Mouse (Mus musculus) large intestine, adult 2 months (tissue): ENCODE data around the gene Ranbp6. TPM values are rescaled to one million over a fixed set of nuclear protein-coding genes. Genes with fewer than 3 reads are reported as not detected.

Experiments used
- DNase-seq: peaks from one replicate; pipeline ENCODE4 v3.0.0-alpha.2; 2012; ENCODE audit warnings: low read depth, low spot score
- whole genome bisulfite sequencing: fragments of 180-500 bp; shearing (Covaris S2); methylation state at CpG from one replicate; pipeline ENCODE4 v1.1.7; 2018; 5-methylcytosine and 5-hydroxymethylcytosine counted together
- polyA plus RNA-seq: library from polyadenylated mRNA; depleted of rRNA; stranded (reverse); fragments of >200 nt; gene quantifications from 2 replicates; pipeline ENCODE4 v1.2.3, GENCODE M21; 2012; rRNA removed

The Ranbp6 gene
- polyA plus RNA-seq, 1 experiment: 1.4 TPM

DNA sequence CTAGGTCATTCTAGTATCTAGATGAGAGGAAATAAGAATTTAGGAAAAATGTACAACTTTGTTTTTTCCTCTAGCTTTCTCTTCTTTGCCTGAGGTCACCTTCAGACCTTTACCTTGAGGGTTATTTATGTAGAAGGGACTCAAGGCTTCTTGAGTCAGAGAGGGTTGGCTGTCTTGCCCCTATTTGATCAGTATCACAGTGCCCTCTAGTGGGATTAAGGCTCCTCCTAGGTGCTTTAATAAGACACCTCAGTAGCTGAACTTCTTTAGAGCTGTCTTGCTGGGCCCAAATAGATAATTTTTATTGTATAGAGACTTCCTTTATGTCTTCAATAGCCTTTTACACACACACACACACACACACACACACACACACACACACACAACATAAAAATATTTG, 8.2 kb upstream of the Ranbp6 start:
- DNase-seq: no peak

DNA sequence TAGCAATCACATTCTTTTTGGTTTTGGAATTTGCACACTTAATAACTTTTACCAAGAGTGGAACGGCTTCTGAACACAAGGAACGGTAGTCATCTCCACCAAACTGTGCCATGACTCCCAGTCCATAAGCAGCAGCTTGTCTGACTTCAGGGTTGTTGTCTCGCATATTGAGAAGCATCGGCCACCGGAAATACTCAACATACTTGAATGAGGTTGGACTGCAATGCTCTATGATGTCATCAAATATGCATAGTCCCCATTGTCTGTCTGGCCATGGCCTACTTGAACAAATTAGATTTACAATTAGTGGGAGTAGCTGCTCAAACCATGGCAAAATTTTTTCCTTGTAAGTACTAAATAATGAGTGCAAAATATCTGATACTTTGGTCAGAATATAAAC, 2.8 kb downstream of the Ranbp6 start:
- 95% methylated on average over 5 of the region's 5 CpGs for WGBS
- no peak for DNase-seq

DNA sequence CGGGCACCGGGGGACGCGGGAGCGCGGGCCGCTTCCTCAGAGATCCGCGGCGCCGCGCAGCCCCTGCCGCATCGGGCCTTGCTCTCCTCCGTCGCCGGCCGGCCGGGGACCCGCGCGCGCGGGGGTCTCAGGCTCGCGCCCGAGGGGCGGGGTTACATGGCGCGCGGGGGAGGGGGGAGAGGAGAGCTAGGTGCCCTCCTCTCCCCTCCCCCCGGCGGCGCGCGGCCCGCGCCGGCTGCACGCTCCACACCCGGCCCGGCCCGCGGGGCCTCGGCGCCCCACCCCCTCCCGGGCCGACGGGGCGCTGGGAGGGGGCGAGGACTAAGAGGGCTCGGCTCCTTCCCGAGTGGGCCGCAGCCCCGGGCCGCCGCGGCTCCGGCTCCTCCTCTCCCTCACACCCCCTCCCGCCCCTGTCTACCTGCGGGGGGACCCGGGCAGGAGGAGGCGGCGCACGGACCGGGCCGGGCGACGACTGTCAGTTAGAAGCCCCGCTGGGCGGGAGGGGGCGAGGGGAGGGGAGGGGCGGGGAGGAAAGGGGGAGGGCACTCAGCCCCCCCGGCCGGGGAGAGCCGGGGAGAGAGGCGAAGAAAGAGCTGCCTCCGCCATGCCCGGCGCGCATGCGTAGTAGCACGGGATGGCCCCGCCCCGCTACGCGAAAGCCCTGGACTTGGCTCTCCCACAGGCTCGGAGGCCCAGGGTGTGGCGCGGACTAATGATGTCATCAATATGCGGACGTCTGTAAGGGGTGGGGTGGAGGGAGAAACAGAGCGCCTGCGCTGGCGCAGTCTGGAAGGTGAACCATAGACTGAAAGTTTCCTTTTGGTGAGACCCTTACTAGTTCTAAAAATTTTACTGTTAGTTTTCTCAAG, 6.6 kb downstream of the Ranbp6 start, which contains the start of gene 9930021J03Rik:
TSS of gene 9930021J03Rik (minus strand) at position 73 of the 869 bp plus-strand sequence.
- WGBS: under 1% methylated on average over 87 of the region's 95 CpGs

DNA sequence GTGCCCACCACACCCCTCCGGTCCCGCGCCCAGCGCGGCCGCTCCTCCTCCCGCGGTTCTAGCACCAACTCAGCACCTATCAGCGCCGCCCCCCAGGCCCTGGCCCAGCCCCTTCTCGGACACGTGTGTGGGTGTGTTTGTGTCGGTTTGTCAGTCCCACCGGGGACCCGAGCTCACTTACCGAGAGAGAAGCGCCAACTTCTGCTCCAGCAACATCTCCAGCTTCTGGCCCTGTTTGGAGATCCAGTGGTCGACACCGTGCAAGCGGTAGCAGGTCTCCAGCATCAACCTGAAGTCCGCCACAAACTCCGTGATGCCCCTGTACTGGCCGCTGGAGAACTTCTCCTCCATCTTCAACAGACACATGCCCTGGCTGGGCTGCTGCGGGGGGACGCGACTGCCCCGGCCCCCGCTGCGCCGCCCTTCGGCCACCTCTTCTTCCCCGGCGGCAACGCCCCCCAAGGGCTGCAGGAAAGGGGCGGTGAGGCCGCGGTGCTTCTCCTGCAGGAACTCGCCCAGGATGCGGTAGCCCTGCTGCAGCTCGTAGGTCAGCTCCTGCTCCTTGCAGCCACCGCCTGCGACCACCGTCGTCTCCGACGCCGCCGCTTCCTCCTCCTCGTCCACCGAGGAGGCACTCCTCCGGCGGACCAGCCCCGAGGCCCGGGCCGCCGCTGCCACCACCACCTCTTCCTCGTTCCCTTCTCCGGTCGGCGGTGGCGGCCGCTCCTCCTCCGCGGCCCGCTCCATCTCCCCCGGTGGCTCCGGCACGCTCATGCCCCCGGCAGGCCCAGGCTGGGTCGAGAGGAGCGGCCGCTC, 7.5 kb downstream of the Ranbp6 start:
- DNase-seq: no peak
- under 1% methylated on average over 69 of the region's 72 CpGs for WGBS

More for the DNA sequence above, 6.6 kb downstream of the Ranbp6 start, which contains the start of gene 9930021J03Rik:
- peak; percentile 92 for DNase-seq

DNA sequence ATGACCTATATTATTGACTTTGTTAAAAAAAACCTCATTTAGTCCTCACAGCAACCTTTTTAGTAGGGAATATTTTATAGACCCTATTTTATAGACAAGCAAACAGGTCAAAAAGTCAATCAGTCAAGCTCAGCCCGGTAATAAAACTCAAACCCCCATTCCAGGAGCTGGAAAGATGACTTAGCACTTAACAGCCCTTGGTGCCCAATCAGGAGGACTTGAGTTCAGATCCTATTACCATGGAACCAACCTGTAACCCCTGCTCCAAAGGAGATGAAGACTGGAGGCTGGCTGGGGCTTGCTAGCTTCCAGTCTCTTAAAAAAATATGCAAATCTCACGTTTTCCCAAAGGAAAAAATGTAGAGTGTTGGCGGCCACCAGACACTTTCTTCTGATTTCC, 8.8 kb downstream of the Ranbp6 start:
- WGBS: 18% methylated on average over 3 of the region's 3 CpGs
- DNase-seq: no peak

DNA sequence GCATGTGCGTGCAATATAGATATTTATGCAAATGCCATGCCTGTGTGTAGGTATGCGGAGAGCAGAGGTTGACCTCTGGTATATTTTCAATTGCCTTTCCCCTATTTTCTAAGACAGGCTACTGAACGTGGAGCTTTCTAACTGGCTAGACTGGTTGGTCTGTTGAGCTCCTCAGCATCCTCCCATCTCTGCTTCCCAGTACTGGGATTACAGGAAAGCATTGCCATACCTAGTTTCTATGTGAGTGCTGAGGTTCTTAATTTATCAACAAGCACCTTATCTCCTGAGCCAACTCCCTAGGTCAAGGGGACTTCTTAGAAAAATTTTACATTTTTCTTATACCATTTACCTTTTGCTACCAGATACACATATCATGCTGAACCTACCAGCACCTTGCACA, 15.4 kb downstream of the Ranbp6 start:
- WGBS: 61% methylated on average over 3 of the region's 3 CpGs
- no peak for DNase-seq

DNA sequence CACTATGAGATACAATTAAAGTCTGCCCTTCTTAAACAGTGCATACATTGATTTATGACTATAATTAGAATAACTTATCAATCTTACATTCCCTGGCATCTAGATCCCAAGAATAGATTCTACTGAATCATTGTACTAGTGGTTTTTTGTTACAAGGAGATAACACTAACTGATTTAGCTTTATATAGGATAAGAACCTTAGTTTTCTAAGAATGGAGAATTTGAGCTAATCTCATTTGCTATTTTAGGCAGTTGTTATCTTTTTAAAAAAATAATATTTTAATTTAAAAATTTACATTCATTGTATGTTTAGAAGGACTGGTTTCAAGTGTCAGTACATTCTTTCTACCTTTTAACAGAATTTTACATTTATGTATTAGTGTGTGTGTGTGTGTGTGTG, 24.8 kb downstream of the Ranbp6 start:
- DNase-seq: no peak

DNA sequence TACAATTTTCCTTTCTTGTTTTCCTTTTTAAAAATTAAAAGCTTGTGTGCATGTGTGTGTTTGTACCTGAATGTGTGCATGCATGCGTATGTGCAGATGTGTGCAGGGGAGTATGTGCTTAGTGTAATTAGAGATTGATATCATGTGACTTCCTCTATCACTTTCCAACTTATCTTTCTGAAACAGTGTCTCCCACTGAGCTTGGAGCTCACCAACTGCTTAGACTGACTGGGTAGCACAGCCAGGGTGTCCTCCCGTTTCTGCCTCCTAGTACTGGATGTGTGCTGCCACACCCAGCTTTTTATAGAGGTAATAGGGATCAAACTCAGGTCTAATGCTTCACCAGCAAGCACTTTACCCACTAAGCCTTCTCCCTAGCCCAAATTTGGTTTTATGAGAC, 29.9 kb downstream of the Ranbp6 start:
- WGBS: 56% methylated on average over 2 of the region's 2 CpGs
- no peak for DNase-seq

Other genes starting within 250 kb of the Ranbp6 start
- gene Ermp1, start 164.6 kb downstream of the Ranbp6 start, polyA plus RNA-seq: 11.2 and 23.1 TPM in 2 replicates
- not detected in 2 replicates for gene Mlana, start 115.2 kb downstream of the Ranbp6 start, polyA plus RNA-seq
- gene 9930021J03Rik, start 7.0 kb downstream of the Ranbp6 start, polyA plus RNA-seq: 5.5 and 10.3 TPM in 2 replicates
- gene Il33, start 112.1 kb upstream of the Ranbp6 start, polyA plus RNA-seq: 5.5 and 9.1 TPM in 2 replicates
- gene Trpd52l3, start 190.8 kb upstream of the Ranbp6 start, polyA plus RNA-seq: not detected in 2 replicates
- gene Uhrf2, start 217.5 kb upstream of the Ranbp6 start, polyA plus RNA-seq: 22.1 and 24.9 TPM in 2 replicates